Mouse (Mus musculus): ENCODE data around the gene Siva1.

Gene Siva1

DNA sequence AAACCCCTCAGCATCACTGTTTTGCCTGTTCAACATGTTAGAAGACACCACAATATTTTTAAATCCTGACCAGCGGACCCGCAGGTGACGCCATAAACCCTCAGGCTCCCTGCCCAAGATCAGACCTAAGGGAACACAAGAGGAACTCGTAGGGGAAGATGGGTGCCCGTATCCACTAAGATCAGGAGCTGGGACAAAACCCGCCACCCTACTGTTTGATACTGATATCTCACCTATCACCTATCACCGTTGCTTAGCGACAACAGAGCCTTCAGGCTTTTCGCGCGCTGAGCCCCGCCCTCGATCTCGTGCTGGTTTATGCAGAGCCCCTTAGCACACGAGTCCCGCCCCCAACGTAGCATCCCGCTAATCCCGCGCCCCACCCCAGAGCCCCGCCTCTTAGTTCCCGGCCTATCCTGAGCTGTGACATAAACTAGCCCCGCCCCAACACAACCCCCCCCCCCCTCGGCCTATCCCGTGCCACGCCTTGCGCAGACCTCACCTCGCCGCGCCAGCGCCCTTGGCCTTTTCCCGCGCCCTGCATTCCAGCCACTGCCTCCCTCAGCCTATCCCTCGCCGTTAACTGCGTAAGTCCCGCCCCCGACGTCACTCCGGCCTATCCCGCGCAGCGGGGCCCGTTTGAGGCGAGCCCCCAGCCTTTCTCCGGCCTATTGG, at the start of gene Siva1:
Gene Siva1, plus strand, starts transcription at position 500 of the 675 bp plus-strand sequence.
- peak; percentile 99 for DNase-seq (ENCODE audit: low read depth, low spot score)

- no peak for DNase-seq (ENCODE audit: low read depth, low spot score)
These were observed 49.5 kb upstream of the Siva1 start for GRCm38 (mm10) chr12:112594989-112595388.

DNA sequence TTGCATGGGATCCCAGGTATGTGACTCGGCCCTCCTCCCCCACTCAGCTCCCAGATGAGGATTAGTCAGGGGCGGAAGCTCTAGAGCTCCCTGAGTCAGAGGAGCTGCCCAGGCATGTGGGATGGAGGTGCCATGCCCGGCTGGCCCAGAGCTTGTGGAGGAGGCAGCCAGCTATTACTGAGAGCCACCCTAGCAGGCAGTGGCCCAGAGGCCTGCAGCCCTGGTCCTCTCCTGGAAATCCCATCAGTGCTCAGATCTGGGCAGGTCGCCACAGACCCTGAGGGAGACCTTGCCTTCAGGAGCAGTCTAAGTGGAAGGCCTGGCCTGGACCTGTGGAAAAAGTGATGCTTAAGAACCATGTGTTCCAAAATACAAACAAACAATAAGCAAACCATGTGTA, 48.9 kb upstream of the Siva1 start:
- DNase-seq (ENCODE audit: low read depth, low spot score): no peak

DNA sequence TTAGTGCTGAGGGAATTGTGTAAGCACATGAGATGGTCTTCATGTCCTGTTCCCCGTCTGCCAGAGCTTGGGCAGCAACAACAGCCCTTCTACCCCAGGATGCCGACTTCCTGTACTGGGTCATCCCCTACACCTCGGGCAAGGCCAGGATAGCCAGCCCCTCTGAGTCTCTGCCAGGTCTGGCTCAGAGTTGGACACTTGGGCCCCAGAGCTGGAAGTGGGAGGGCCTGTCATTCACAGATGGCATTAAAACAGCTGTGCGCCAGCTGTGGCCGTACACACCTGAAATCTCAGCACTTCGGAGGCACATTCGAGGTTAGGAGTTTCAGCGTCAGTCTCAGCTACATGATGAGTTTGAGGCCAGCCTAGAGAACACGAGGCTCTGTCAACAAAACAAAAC, 48.0 kb upstream of the Siva1 start:
- DNase-seq (ENCODE audit: low read depth, low spot score): no peak

DNA sequence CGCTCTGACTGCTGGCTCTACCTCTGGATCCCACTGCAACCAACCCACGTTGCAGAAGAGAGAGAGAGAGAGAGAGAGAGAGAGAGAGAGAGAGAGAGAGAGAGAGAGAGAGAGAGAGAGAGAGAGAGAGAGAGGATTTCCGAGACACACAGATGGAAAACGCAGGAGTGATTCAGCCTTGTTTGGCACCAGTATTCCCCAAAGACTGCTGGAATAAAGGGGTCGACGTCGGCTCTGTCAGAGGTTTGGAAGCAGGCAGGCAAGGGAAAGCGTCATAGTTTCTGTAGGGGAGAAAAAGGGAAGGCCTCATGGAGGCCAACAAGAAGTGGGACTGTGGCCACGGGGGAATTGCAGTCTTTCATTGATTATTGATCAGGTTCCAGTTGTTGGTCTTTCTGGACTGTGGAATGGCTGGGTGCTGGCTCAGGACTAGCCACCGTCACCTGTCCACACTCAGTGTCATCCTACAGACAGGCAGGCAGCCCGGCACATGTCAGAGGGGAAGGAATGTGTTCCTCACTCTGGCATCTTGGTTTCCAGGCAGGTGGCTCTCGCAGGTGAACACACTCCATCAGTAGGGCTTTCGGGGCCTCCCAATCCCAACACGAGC, 47.5 kb upstream of the Siva1 start:
- DNase-seq (ENCODE audit: low read depth, low spot score): no peak

- no peak for DNase-seq (ENCODE audit: low read depth, low spot score)
These were observed 46.9 kb upstream of the Siva1 start for GRCm38 (mm10) chr12:112597618-112598017.

- no peak for DNase-seq (ENCODE audit: low read depth, low spot score)
These were observed 45.3 kb upstream of the Siva1 start for GRCm38 (mm10) chr12:112599198-112599597.

DNA sequence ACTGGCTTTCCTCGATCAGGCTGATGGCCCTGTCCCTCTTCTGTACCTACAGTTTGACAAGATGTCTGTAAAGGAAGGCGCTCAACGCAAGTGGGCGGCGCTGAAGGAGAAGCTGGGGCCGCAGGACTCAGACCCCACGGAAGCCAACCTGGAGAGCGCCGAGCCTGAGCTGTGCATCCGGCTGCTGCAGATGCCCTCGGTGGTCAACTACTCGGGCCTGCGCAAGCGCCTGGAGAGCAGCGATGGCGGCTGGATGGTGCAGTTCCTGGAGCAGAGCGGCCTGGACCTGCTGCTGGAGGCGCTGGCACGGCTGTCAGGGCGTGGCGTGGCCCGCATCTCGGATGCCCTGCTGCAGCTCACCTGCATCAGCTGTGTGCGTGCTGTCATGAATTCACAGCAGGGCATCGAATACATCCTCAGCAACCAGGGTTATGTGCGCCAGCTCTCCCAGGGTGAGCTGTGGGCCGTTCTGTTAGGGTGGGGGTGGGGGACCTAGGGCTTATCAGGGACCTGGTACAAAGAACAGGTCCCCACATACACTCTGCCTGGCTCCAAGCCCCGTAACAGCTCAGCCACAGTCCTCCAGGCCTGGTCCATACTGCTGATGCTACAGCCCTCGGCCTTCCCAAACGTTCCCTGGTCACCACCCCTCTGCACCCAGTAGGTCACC, 44.4 kb upstream of the Siva1 start:
- DNase-seq (ENCODE audit: low read depth, low spot score): peak; percentile 28

GRCm38 (mm10) chr12:112604022-112604421, 40.5 kb upstream of the Siva1 start:
- no peak for DNase-seq (ENCODE audit: low read depth, low spot score)

DNA sequence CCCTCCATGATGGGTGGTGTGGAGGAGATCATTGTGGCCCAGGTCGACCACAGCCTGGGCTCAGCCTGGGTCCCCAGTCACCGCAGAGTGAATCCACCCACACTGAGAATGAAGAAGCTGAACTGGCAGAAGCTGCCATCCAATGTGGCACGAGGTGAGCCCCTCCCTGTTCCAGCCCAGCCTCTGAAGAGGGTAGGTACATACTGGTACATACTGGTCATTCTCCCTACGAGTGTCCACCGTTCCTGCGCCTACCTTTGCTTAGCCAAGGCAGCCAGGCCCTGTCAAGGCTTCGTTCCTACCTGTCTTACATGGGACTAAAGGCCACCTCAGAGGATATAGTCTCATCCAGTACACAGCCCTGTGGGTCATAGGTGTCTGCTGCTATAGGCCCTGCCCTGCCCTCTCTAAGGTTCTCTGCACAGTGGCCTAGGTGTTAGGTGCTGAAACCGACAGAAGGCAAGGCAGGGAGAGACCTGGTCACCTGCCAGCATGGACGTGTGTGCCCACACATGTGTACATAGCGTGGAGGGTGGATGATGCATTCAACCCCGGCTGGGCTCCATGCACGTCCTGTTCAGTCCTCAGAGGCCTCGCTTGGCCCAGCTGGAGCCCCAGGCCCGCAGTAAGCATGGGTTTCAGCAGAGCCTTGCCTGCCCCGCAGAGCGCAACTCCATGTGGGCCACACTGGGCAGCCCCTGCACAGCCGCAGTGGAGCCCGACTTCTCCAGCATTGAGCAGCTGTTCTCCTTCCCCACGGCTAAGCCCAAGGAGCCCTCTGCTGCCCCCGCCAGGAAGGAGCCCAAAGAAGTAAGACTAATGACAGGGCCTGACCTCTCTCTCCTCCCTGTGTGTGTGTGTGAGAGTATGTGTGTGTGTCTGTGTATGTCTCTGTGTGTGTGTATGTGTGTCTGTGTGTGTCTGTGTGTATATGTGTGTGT, 39.5 kb upstream of the Siva1 start:
- peak; percentile 66 for DNase-seq (ENCODE audit: low read depth, low spot score)

DNA sequence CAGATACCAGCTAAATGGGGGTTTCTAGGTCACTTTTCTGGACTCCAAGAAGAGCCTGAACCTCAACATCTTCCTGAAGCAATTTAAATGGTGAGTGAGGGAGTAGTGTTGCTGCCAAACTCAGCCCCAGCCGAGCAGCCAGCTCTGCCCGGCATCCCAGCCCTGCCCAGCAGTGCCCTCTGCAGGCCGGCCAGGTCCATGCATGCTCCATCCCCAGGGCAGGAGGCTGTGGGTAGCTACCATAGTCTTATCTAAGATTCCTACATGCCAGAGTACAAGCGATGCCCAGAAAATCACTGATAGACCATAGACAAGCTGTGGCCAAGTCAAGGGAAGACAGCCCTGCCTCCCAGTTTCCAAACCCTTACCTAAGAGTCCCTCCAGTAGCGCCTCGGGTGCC, 38.7 kb upstream of the Siva1 start:
- DNase-seq (ENCODE audit: low read depth, low spot score): peak; percentile 47

GRCm38 (mm10) chr12:112606998-112607397, 37.5 kb upstream of the Siva1 start:
- DNase-seq (ENCODE audit: low read depth, low spot score): no peak

DNA sequence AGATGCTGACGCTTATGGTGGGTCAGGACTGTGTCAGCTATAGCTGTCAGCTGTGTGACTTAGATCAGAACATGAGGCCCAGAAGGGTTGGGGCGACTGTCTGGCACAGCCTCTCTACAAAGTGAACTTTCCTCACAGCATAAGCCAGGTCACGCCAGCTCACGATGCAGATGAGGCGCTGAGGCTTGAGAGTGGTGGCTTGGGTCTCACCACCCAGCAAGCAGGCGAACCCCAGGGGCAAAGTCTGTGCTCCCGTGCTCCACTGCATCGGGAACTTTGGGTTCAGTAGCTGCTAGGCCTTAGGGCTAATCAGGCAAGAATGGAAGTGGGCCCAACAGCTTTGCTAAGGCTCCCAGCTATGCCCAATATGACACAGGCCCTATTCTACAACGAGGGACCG, 35.4 kb upstream of the Siva1 start:
- DNase-seq (ENCODE audit: low read depth, low spot score): no peak

GRCm38 (mm10) chr12:112616668-112617067, 27.8 kb upstream of the Siva1 start:
- DNase-seq (ENCODE audit: low read depth, low spot score): no peak

GRCm38 (mm10) chr12:112617184-112617583, 27.3 kb upstream of the Siva1 start:
- DNase-seq (ENCODE audit: low read depth, low spot score): no peak

DNA sequence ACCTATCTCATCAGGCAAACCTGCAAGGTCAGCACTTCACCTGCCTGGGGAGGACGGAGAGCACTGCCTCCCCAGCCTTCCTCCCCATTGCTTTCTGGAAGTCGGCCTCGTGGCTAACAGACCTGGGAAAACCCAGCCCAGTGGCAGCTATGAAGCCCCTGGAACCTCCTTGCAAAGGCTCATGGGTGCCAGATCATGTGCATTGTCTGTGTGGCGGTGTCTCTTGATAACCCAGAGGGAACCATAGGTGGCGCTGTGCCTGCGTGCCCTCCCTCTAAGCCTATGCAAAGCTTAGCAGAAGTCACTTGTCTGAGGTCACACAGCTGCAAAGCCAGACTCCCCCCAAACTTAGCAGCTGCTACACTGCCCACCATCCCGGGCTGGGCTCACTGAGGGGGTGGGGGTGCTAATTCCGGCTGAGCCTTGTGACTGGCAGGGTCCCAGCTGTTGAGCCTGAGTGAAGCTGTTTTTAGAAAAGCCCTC, 26.5 kb upstream of the Siva1 start:
- DNase-seq (ENCODE audit: low read depth, low spot score): peak; percentile 90

GRCm38 (mm10) chr12:112618981-112619685, 25.3 kb upstream of the Siva1 start:
- no peak for DNase-seq (ENCODE audit: low read depth, low spot score)

- no peak for DNase-seq (ENCODE audit: low read depth, low spot score)
These were observed 24.7 kb upstream of the Siva1 start, which contains the start of gene Adssl1 for GRCm38 (mm10) chr12:112619686-112620353. Adssl1 (plus strand) TSS chr12:112620045.

GRCm38 (mm10) chr12:112620354-112621061, 24.0 kb upstream of the Siva1 start:
- no peak for DNase-seq (ENCODE audit: low read depth, low spot score)

DNA sequence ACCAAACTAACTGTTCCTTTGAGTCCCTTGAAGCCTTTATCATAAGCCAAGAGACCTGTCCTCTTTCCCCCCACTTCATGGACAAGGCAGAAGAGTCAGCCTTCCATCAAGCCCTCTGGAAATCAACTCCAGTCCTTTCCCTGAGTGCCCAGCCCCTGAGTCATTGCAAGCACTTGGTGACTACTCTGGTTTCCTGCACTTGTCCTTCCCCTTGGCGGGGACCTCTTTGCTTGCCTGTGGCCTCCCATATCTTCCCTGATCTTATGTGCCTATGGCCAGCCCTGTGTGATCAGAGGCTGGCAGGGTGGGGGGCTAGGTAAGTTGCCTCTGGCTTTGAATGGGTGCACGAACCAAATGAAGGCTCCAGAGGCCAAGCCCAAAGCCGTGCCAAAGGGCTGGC, 22.6 kb upstream of the Siva1 start:
- DNase-seq (ENCODE audit: low read depth, low spot score): no peak
